25 mouse cellular contexts compared by ENCODE assay signal in the genomic region with DNA sequence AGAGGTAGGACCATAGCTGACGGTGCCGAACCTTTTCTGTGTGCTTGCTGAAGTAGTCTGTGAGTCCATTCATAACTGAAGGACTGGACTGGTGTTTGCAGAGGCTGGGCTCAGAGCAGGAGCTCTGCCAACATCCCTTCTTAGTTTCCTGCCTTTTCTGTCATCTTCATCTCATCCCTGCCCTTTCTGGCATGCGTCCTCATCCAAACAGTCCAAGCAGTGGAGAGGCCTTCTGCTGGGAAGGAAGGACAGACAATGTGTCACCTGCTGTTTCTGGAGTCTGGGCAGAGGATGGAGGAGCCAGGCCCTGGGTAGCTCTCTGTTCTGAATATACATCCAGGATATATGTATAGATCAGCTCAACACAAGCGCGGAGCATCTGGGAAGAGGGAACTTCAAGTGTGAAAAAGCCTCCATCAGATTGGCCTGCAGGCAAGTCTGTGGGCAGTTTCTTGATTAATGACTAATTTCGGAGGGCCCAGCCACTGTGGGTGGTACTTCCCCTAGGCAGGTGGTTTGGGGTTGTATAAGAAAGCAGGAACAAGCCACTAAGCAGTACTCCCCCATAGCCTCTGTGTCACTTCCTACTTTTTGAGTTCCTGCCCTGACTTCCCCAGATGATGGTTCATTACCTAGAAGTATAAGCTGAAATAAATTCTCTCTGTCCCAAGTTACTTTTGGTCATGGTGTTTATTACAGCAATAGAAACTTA. TPM values are rescaled to one million over a fixed set of nuclear protein-coding genes. Genes with fewer than 3 reads are reported as not detected.
DNase-seq lines count a peak whose midpoint lies in the region; ATAC-seq and TF ChIP-seq lines count a peak whose summit lies in the region.
"Had no signal": no experiment of that assay in that cellular context is flagged by ENCODE, and none has a peak within 500 bp of the region (broad histone marks: within the 10 kb centered on the region; RNA-seq: fewer than 3 reads in every experiment).

No protein-coding gene starts in this region.

- TF ChIP-seq CTCF in MEL (IDR thresholded peaks at IDR 0.05 in 2 of 3, conservative IDR thresholded peaks at IDR 0.05 in 1 of 3; ENCODE audit: control insufficient read depth in 1 of 3, insufficient read depth in 1 of 3, low read depth in 2 of 3, low read length in 3 of 3, poor library complexity in 1 of 3, severe bottlenecking in 1 of 3) = no peak

- 89% methylated on average over 6 of the region's 6 CpGs for WGBS in midbrain, embryonic 10.5 days

- TF ChIP-seq POLR2A in MEL (IDR thresholded peaks at IDR 0.05; ENCODE audit: control insufficient read depth in 1 of 2, insufficient read depth in 1 of 2, low read depth in 1 of 2, low read length in 2 of 2, poor library complexity in 1 of 2) = no peak

- H3K27ac ChIP-seq in MEL (ENCODE audit: control insufficient read depth, low read depth, low read length) = no peak overlapping the region
- no peak overlapping the region for H3K27ac ChIP-seq in midbrain, embryonic 10.5 days (replicated peaks)
- H3K27ac ChIP-seq: heart, embryonic 13.5 days; hindbrain, postnatal 0 days; limb, embryonic 15.5 days; macrophage; midbrain, embryonic 15.5 days; neural tube, embryonic 12.5 days had no signal

- TF ChIP-seq RAD21 in MEL (IDR thresholded peaks at IDR 0.05; ENCODE audit: low read depth, low read length) = no peak

- H3K9me3 ChIP-seq in MEL (replicated peaks; ENCODE audit: insufficient read depth, low read length) = no peaks in the 10 kb centered on the region
- H3K9me3 ChIP-seq in midbrain, embryonic 10.5 days (replicated peaks) = no peaks in the 10 kb centered on the region
- H3K9me3 ChIP-seq: heart, embryonic 13.5 days; limb, embryonic 15.5 days; midbrain, embryonic 15.5 days; neural tube, embryonic 12.5 days had no signal

- no peak overlapping the region for H3K9ac ChIP-seq in MEL (ENCODE audit: control insufficient read depth, low read depth, low read length, poor library complexity, severe bottlenecking)
- H3K9ac ChIP-seq: heart, embryonic 13.5 days; limb, embryonic 15.5 days; midbrain, embryonic 15.5 days; neural tube, embryonic 12.5 days had no signal

- TF ChIP-seq EP300 in MEL (IDR thresholded peaks at IDR 0.05; ENCODE audit: low read depth in 1 of 2, low read length in 2 of 2) = no peak

- no peak for ATAC-seq in cerebellum, adult (ENCODE audit: insufficient number of reproducible peaks, low FRiP score, low TSS enrichment)
- ATAC-seq in megakaryocyte, adult 5-6 weeks (ENCODE audit: poor library complexity, severe bottlenecking) = peak; percentile 49; the same call in 1 of the 2 replicates
- ATAC-seq: hindbrain, postnatal 0 days; midbrain, embryonic 15.5 days; Patski had no signal

- DNase-seq in cerebellum, adult 11 months = peak; percentile 56
- DNase-seq in MEL (ENCODE audit: low read depth, low spot score) = peak; percentile 37
- peak; percentile 74 for DNase-seq in cerebellum, adult 9-11 months
- DNase-seq in midbrain, embryonic 10.5 days (ENCODE audit: low spot score) = no peak
- DNase-seq in testis, postnatal 14 days (ENCODE audit: low spot score) = no peak
- DNase-seq in frontal cortex, postnatal 36 days (ENCODE audit: low spot score in 2 of 2) = no peak
- DNase-seq: adrenal gland, postnatal 25 days; gastrocnemius, postnatal 14 days; heart, postnatal 36 days; kidney, adult 18-20 months; kidney, postnatal 25 days; lung, adult 18-20 months; right cerebral cortex, postnatal 14 days; thymus, postnatal 36 days had no signal

- H3K4me1 ChIP-seq in MEL (ENCODE audit: control insufficient read depth in 1 of 2, insufficient read depth in 2 of 2, low read length in 2 of 2) = no peaks in the 10 kb centered on the region
- no peaks in the 10 kb centered on the region for H3K4me1 ChIP-seq in midbrain, embryonic 10.5 days
- H3K4me1 ChIP-seq: limb, embryonic 15.5 days; midbrain, embryonic 15.5 days had no signal

- no peaks in the 10 kb centered on the region for H3K79me2 ChIP-seq in MEL (ENCODE audit: control insufficient read depth, insufficient read depth, low read length, poor library complexity)

- H3K27me3 ChIP-seq in MEL (ENCODE audit: control insufficient read depth in 1 of 2, insufficient read depth in 2 of 2, low read length in 2 of 2) = peaks cover 1 to 7% of the 10 kb centered on the region in 2 experiments; a peak in 3 of 4 replicates
- no peaks in the 10 kb centered on the region for H3K27me3 ChIP-seq in midbrain, embryonic 10.5 days (ENCODE audit: low read depth, poor library complexity, severe bottlenecking)
- H3K27me3 ChIP-seq: limb, embryonic 15.5 days; midbrain, embryonic 15.5 days; neural tube, embryonic 12.5 days had no signal

- no peak overlapping the region for H3K4me3 ChIP-seq in MEL (ENCODE audit: control insufficient read depth in 1 of 2, insufficient read depth in 1 of 2, low read depth in 2 of 2, low read length in 2 of 2)
- no peak overlapping the region for H3K4me3 ChIP-seq in midbrain, embryonic 10.5 days
- H3K4me3 ChIP-seq: heart, embryonic 13.5 days; limb, embryonic 15.5 days; midbrain, embryonic 15.5 days; neural tube, embryonic 12.5 days had no signal

- H3K36me3 ChIP-seq in MEL (ENCODE audit: control insufficient read depth in 1 of 2, insufficient read depth in 2 of 2, low read length in 2 of 2) = no peaks in the 10 kb centered on the region
- H3K36me3 ChIP-seq in midbrain, embryonic 10.5 days = no peaks in the 10 kb centered on the region
- H3K36me3 ChIP-seq: heart, embryonic 13.5 days; limb, embryonic 15.5 days; midbrain, embryonic 15.5 days; neural tube, embryonic 12.5 days had no signal

TF ChIP-seq in MEL, 35 proteins besides CTCF, POLR2A, EP300 and RAD21:
- no peak for TF ChIP-seq ETS1 (IDR thresholded peaks at IDR 0.05; ENCODE audit: low read depth, low read length)
- no peak for TF ChIP-seq SIN3A (IDR thresholded peaks at IDR 0.05; ENCODE audit: low read length)
- no peak for TF ChIP-seq E2F4 (IDR thresholded peaks at IDR 0.05; ENCODE audit: borderline replicate concordance, low read depth, low read length)
- no peak for TF ChIP-seq GABPA (IDR thresholded peaks at IDR 0.05; ENCODE audit: low read depth, low read length)
- TF ChIP-seq HCFC1 (IDR thresholded peaks at IDR 0.05; ENCODE audit: low read depth, low read length) = no peak
- TF ChIP-seq NRF1 (IDR thresholded peaks at IDR 0.05; ENCODE audit: insufficient read depth, low read depth, low read length, poor library complexity, severe bottlenecking) = no peak
- TF ChIP-seq MEF2A (IDR thresholded peaks at IDR 0.05; ENCODE audit: extremely low read depth, insufficient replicate concordance, low read depth, low read length, poor library complexity, severe bottlenecking) = no peak
- no peak for TF ChIP-seq UBTF (IDR thresholded peaks at IDR 0.05; ENCODE audit: borderline replicate concordance, insufficient read depth, low read depth, low read length)
- no peak for TF ChIP-seq ELF1 (IDR thresholded peaks at IDR 0.05; ENCODE audit: low read depth, low read length)
- no peak for TF ChIP-seq RCOR1 (IDR thresholded peaks at IDR 0.05; ENCODE audit: low read depth, low read length)
- TF ChIP-seq CHD1 (IDR thresholded peaks at IDR 0.05; ENCODE audit: low read depth, low read length) = no peak
- no peak for TF ChIP-seq ZC3H11A (IDR thresholded peaks at IDR 0.05; ENCODE audit: low read depth, low read length)
- no peak for TF ChIP-seq TBP (IDR thresholded peaks at IDR 0.05; ENCODE audit: low read depth, low read length)
- TF ChIP-seq USF1 (IDR thresholded peaks at IDR 0.05; ENCODE audit: low read depth, low read length) = no peak
- no peak for TF ChIP-seq TAL1 (IDR thresholded peaks at IDR 0.05; ENCODE audit: low read length)
- TF ChIP-seq KAT2A (conservative IDR thresholded peaks at IDR 0.05; ENCODE audit: low read depth, low read length) = no peak
- no peak for TF ChIP-seq USF2 (IDR thresholded peaks at IDR 0.05; ENCODE audit: borderline replicate concordance in 1 of 2, insufficient read depth in 1 of 2, low read depth in 1 of 2, low read length in 2 of 2)
- TF ChIP-seq NELFE (IDR thresholded peaks at IDR 0.05; ENCODE audit: low read depth, low read length) = no peak
- TF ChIP-seq CHD2 (IDR thresholded peaks at IDR 0.05; ENCODE audit: low read length) = no peak

RNA-seq across cellular contexts. Expression of a gene that starts 31.3 kb away (rescaled TPM):
- not detected in 2 replicates for total RNA-seq in MEL (2012; rRNA removed)
- under 1 TPM in 1 of 2 experiments, not detected in 1; 0.13 TPM for polyA plus RNA-seq in MEL (2012; ENCODE audit: insufficient read depth in 1 of 2, insufficient read length in 2 of 2, low read depth in 1 of 2, low replicate concordance in 2 of 2, missing spikeins in 1 of 2)
- total RNA-seq in megakaryocyte, adult 5-6 weeks (2015) = not detected in 2 replicates
- total RNA-seq in megakaryocyte, adult 5-6 weeks (2017) = not detected in 2 replicates
- polyA plus RNA-seq in midbrain, embryonic 10.5 days (2016; fragmentation: Nextera tagmentation; extraction: Ambion mirVana) = not detected in 2 replicates
- total RNA-seq: adrenal gland, postnatal 25 days; gastrocnemius, postnatal 14 days; heart, postnatal 36 days; hindbrain, postnatal 0 days; left cerebral cortex, postnatal 14 days had no signal
- polyA plus RNA-seq: forebrain, embryonic 11.5 days; heart, embryonic 13.5 days; hindbrain, postnatal 0 days; limb, embryonic 15.5 days; macrophage; midbrain, embryonic 15.5 days; neural tube, embryonic 12.5 days; Patski had no signal

Comparison
In these comparisons a context has a peak if more than half of its experiments do, and no peak if none do; other contexts are left out.
1. DNase-seq: peak in cerebellum, adult 11 months (single experiment), MEL (single experiment) and cerebellum, adult 9-11 months (single experiment); none in midbrain, embryonic 10.5 days (single experiment), testis, postnatal 14 days (single experiment) and frontal cortex, postnatal 36 days (0 of 2).